Mouse (Mus musculus): Measurements from ENCODE around the gene Nol4l.

DNA sequence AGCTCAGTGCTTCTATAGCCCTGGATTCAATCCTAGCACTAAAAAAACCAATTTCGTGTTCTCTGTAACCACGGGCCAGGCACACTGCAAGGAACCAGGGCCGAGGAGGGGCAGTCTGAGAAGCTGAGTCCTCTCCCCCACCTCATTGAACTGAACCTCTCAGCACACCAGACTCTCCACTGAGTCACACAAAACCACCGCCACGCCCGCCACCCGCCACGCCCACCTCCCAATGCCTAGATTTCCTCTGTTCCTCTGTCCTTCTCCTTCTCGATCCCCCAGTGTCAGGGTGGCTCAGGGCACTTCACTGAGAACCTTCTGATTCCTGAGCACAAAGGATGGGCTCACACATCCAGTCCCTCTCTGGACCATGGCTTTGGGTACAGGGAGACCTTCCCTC is 43.3 kb upstream of the Nol4l start:
- TF ChIP-seq CTCF (IDR thresholded peaks at IDR 0.05; ENCODE audit: low read depth) (no peak), EP300 (IDR thresholded peaks at IDR 0.05; ENCODE audit: low read depth) (no peak)

Data from liver, embryonic 14.5 days (tissue).